Mouse (Mus musculus) urinary bladder, postnatal 36 days (tissue): Measurements from ENCODE around the gene Cd163.
"Not testable (repeated sequence)": the region's sequence is repeated elsewhere in the genome, so short reads cannot be mapped to it uniquely, and the experiment has no call there.

ENCODE experiments used
- DNase-seq, 2 experiments: peaks; one replicate each; pipeline ENCODE4 v3.0.0; 2022; ENCODE audit warnings: low spot score in 2 of 2, mixed read lengths in 1 of 2

Cd163 gene

DNA sequence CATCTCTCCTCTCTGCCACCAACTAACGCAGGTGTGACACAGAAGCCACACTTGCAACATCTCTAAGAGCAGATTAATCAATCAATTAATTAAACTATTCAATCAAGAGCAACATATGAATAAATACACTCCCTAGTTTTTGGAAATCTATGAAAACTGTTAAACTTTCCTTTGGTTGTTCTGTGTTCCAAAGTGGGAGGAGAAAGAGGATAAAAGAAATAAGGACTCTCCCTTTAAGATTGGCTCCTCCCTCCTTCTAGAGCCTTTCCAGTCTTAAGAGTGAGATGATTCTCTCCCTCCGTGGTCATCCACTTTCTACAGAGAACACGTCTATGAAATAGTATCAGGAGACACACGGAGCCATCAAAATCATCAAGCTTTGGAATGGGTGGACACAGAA, at the start of gene Cd163:
Gene Cd163 (plus strand): TSS at position 301 of the 400 bp plus-strand sequence.
- no peak for DNase-seq

DNA sequence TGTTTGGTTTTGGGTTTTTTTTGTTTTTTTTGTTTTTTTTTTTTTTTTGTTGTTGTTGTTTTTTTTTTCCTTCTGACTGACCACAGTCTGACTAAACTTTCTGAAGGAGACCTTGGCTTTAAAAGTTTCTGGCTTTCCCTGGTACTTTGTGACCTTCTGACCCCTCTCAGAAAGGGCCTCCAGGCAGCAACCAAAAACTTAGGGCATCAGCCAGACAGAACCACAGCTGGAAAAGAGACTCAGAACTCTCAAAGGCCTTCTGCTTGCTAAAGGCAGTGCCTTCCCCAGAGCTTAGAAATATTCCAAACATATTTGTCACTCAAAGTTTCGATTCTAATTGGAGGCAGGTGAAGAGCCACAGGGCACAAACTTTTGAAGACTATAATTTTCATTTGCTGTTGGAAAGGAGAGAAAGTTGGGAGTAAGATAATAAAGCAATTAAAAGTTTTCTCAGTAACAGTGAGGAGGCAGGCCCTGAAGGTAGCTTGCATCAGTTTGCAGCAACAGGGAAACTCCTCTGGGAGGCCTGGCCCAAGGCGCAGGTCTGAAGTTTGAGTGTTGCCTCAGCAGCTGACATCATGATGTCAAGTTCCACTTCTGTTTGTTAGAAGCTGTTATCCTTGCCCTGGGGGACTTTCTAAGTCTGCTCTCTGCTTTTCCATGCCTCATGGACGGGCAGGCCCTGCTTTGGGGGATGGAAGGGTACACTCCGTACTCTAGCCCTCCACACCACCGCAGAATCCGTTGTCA, 48.6 kb upstream of the Cd163 start:
- no peak for DNase-seq

DNA sequence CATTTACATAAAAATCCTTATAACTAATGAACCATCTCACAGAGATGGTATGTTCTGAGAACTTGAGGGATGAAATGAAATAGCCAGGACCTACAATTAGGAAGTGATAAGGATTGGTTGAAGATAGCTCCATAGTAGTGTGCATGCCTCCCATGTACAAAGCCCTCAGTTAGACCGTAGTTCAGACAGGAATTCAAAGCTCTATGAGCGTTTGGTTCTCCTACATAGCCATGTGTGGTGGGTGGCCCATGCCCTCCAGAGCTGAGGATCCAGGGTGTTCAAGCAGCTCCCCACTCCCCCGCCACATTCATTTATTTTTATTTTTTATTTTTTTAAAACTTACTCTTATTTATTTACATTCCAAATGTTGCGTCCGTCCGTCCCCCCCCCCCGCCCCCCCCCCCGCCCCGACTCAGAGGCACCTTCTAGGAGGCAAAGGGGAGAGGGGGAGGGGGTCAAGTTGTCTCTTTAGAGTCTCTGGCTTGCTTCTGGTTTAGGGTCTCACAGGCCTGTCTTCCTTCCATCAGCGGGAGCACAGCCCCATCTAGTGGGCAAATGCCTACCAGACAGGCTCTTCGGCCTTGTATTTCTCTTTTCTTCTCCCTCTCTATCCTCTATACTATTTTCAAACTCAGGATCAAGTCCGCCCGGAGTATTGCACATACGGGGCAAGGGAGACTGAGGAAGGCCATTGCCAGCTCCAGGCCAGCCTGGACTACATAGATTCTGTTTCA, 44.1 kb upstream of the Cd163 start:
- DNase-seq, result peak; percentile 23 to 30

DNA sequence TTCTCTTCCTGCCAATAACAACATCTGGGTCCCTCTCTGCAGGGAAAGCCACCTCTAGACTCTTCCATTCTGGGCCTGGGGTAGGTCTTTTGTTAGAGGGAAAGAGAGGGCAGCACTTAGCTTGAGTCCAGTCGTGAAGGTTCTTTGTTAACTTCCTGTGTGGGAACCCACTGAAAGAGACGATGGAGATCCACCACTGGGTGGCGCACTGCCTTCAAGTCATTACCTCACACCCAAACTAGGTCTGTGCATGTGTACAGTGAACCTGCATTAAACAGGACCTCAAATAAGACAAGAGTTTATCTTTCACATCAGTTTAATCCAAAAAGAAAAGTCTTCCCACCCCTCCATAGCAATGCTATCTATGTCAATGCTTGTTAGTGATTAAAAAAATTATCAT, 41.8 kb upstream of the Cd163 start:
- DNase-seq, result peak; percentile 26 to 57

GRCm38 (mm10) chr6:124273231-124273880, 31.1 kb upstream of the Cd163 start:
- DNase-seq, result peak in 1 of 2 experiments; percentile 8

DNA sequence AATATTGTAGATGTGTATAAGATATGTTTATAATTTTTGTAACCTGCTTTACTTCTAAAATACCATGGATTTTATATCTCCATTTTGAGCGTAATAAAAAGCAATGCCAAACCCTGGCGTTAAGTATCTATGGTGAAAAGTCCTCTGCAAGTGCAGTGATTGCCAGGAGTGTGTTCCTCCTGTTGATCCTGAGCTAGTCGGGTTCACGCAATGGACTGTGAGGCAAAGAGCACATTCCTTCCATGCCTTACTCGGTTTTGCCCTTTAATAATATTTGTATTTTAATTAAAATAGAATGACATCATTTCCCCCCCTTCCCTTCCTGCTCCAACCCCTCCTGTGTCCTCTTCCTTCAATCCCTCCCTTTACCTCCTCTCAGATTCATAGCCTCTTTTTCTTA, 26.8 kb upstream of the Cd163 start:
- no peak for DNase-seq

GRCm38 (mm10) chr6:124278291-124278690, 26.2 kb upstream of the Cd163 start:
- no peak for DNase-seq

DNA sequence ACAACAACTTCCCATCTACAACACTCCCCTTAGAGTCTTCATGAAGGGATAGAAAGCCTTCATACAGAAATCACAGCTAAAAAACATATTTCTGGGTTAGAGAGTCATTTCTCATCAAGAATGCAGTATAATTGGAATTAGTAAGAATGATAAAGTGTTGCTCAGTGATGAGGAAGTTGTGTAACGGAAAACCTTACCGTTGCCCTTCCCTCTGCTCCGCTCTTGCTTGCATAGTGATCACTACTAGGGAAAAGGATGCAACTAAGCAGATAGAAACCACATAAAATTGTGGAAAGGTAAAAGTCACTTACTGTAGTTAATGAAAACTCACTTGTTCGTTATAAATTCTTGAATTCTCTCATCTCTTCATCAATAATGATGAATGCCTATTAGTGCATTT, 21.7 kb upstream of the Cd163 start:
- DNase-seq, result no peak

GRCm38 (mm10) chr6:124297378-124297777, 7.1 kb upstream of the Cd163 start:
- not testable (repeated sequence) for DNase-seq

DNA sequence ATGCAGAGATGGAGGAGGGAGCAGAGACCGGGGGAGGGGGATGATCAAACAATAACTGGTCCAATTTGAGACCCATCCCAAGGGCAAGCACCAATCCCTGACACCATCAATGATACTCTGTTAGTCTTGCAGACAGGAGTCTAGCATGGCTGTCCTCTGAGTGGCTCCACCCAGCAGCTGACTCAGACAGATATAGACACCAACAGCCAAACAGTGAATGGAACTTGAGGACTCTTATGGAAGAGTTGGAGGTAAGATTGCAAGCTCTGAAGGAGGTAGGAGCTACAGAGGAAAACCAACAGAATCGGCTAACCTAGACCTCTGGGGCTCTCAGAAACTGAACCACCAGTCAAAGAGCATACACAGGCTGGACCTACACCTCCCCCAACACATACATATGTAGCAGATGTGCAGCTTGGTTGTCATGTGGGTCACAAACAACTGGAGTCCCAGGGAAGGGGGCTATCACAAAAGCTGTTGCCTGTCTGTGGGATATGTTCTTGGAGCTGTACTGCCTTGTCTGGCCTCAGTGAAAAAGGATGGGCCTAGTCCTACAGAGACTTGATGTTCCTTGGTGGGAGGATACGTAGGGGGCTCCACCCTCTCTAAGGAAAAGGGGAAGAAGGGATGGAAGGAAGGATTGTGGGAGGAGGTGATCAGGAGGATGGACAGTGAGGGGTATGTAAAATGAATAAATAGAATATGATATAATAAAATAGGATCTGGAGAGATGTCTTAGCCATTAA, 2.8 kb upstream of the Cd163 start:
- DNase-seq, result no peak

DNA sequence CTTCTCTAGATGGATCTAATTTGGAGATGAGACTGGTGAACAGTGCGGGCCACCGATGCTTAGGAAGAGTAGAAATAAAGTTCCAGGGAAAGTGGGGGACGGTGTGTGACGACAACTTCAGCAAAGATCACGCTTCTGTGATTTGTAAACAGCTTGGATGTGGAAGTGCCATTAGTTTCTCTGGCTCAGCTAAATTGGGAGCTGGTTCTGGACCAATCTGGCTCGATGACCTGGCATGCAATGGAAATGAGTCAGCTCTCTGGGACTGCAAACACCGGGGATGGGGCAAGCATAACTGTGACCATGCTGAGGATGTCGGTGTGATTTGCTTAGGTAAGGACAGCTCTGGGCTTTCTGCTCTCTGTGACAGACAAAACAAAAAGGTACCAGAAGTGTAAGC, 4.5 kb downstream of the Cd163 start:
- DNase-seq, result no peak

DNA sequence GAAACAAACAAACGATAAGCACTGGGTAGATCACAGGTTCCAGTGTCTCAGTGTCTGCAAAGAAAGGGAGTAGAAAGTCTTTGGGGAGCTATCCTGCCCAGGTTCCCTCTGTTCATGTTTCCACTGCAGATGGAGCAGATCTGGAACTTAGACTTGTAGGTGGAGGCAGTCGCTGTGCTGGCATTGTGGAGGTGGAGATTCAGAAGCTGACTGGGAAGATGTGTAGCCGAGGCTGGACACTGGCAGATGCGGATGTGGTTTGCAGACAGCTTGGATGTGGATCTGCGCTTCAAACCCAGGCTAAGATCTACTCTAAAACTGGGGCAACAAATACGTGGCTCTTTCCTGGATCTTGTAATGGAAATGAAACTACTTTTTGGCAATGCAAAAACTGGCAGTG, 7.8 kb downstream of the Cd163 start:
- no peak for DNase-seq

GRCm38 (mm10) chr6:124320371-124320770, 15.9 kb downstream of the Cd163 start:
- DNase-seq, result no peak

DNA sequence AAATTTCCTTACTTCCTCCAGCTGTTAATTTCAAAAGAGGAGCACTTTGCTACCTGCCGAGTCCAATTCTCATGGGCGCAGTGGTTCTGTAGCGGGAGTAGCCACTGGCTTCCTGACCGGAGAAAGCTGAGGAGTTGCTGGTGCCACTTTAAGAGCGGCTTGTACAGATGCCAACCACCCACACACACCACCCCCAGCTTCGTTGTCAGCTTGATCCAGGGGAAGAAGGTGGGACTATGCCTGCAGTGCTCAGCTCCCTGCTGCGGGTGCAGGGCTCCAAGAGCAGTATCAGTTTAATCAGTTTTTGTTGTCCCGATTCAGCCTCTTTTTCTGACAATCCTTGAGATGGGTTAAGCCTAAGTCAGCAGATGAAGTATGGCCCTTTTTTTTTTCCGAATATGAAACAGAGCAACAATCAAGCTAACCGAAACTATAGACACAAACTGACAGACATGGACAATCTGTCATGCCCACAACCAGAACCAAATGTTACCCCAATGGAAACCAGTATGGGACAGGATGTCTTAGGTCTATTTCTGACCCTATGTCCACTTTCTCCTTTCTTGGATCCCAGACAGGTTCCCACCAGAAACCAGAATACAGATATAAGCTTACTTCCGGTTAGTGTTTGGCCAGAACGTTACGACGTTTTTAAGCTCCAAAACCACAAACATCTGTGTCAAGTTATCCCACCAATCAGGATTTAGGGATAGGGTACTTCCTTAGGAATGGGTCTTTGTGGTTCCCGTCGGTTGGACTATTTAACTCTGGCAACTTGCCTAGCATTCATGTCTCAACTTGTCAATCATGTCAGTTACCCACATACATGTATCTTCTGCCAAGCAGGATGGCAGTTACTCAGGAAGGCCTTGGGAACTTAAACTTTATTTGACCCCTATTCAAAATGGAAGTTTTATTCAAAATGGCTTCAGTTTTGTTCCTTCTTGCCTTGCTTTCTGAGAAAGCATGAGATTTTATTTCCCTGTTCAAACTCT, 17.3 kb downstream of the Cd163 start:
- no peak for DNase-seq

GRCm38 (mm10) chr6:124328394-124328991, 24.0 kb downstream of the Cd163 start:
- DNase-seq, result no peak

DNA sequence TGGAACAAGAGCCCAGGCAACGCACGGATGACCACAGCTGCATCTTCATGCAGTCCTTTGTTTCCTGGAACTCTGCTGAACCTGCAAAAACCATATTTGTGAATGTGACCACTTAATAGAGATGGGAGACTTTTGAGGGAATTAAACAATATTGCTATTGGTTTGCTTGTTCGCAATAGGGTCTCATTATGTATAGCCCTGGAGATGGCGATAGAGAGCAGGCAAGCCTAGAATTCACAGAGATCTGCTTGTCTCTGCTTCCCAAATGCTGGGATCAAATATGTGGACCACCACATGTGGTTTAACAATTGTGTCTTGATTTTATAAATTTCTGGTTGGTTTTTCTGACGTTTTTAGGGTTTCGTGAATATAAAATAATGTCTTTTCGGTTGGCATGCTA, 25.2 kb downstream of the Cd163 start:
- DNase-seq, result no peak

GRCm38 (mm10) chr6:124345096-124345495, 40.6 kb downstream of the Cd163 start:
- DNase-seq, result no peak

DNA sequence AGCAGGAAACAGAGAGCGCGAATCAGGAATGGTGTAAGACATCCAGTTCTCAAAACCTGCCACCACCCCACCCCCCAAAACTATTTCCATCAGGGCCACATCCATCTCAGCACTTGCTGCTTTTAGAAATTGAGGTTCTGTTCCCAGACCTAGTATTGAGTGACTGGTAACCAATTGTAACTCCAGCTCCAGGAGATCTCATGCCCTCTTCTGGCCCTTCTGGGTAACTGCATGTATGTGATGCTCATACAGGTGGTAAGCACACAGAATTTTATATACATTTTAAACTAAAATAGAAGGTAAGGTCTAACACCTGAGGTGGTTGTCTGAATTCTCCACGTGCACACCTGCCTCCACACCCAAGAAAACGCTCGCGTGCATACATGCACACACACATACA, 42.2 kb downstream of the Cd163 start:
- no peak for DNase-seq

- no peak for DNase-seq
These were observed 48.8 kb downstream of the Cd163 start for GRCm38 (mm10) chr6:124353246-124353645.

GRCm38 (mm10) chr6:124358953-124359352, 54.5 kb downstream of the Cd163 start:
- DNase-seq, result no peak
